Mouse (Mus musculus) bone marrow, adult 2 months (tissue): ENCODE results near the gene Armc5.

Source experiments
- CTCF ChIP-seq: fragments of 200-500 bp; IDR thresholded peaks from 2 replicates; pipeline ENCODE4 v1.5.1; 2011; ENCODE audit warnings: low read length, control low read depth; ENCODE audit not compliant: control insufficient read depth, insufficient read depth
- POLR2A ChIP-seq: fragments of 200-500 bp; IDR thresholded peaks from 2 replicates; pipeline ENCODE4 v1.6.1; 2011; ENCODE audit warnings: low read depth, mild to moderate bottlenecking, control low read depth, low read length, borderline replicate concordance; ENCODE audit not compliant: control insufficient read depth

- TF ChIP-seq CTCF (no peak), POLR2A (no peak)
Observed at GRCm38 (mm10) chr7:128206152-128206551, 31.0 kb upstream of the Armc5 start, which contains the start of gene Cox6a2.
